Mouse (Mus musculus) intestine, embryonic 14.5 days (tissue): Measurements from ENCODE around the gene Mocs1. TPM values are rescaled to one million over a fixed set of nuclear protein-coding genes. Genes with fewer than 3 reads are reported as not detected.

Experiments
- ATAC-seq: fragments of 200-750 bp; cut with Nextera tagmentation; replicated peaks from 2 replicates; pipeline ENCODE4 v1.8.0; 2017; ENCODE audit warnings: low read depth, moderate number of reproducible peaks, moderate TSS enrichment, moderate library complexity; ENCODE audit not compliant: low FRiP score, low TSS enrichment
- DNase-seq: peaks from one replicate; pipeline ENCODE4 v3.0.0-alpha.2; 2018; ENCODE audit warnings: low spot score
- H3K27ac ChIP-seq: fragments of 300-500 bp; sonication (generic); 2 replicates; pipeline ENCODE4 v1.5.1; 2014; ENCODE audit warnings: low read depth, mild to moderate bottlenecking, control low read depth
- H3K27me3 ChIP-seq: fragments of 300-500 bp; sonication (generic); replicated peaks from 2 replicates; pipeline ENCODE4 v1.6.1; 2014; ENCODE audit warnings: low read length, control low read depth; ENCODE audit not compliant: control insufficient read depth, insufficient read depth
- H3K36me3 ChIP-seq: fragments of 300-500 bp; sonication (generic); 2 replicates; pipeline ENCODE4 v1.6.1; 2014; ENCODE audit warnings: low read length, control low read depth; ENCODE audit not compliant: control insufficient read depth, insufficient read depth
- H3K4me1 ChIP-seq: fragments of 300-500 bp; sonication (generic); replicated peaks from 2 replicates; pipeline ENCODE4 v1.6.1; 2014; ENCODE audit warnings: low read length, control low read depth, mixed read lengths; ENCODE audit not compliant: control insufficient read depth, insufficient read depth
- H3K4me2 ChIP-seq: fragments of 300-500 bp; sonication (generic); 2 replicates; pipeline ENCODE4 v1.6.1; 2014; ENCODE audit warnings: low read length
- H3K4me3 ChIP-seq: fragments of 300-500 bp; sonication (generic); 2 replicates; pipeline ENCODE4 v1.5.1; 2014; ENCODE audit warnings: low read depth, low read length, control low read depth, mixed read lengths
- H3K9ac ChIP-seq: fragments of 300-500 bp; sonication (generic); 2 replicates; pipeline ENCODE4 v1.6.1; 2014; ENCODE audit warnings: mild to moderate bottlenecking, low read length
- H3K9me3 ChIP-seq: fragments of 300-500 bp; sonication (generic); 2 replicates; pipeline ENCODE4 v1.6.1; 2016; ENCODE audit warnings: low read length, control low read depth; ENCODE audit not compliant: control insufficient read depth
- WGBS: fragments of 180-500 bp; shearing (Covaris S2); extraction: QIAGEN DNeasy Blood & Tissue Kit; methylation state at CpG from one replicate; pipeline ENCODE4 v1.1.7; 2014; 5-methylcytosine and 5-hydroxymethylcytosine counted together
- polyA plus RNA-seq: library from polyadenylated mRNA; unstranded; fragments of >200 nt; fragmentation: Nextera tagmentation; extraction: Ambion mirVana; gene quantifications from 2 replicates; pipeline ENCODE4 v1.2.1, GENCODE M21; 2014

The Mocs1 gene
- polyA plus RNA-seq, 1 experiment from 2014 or later, result 7.8 TPM

GRCm38 (mm10) chr17:49403151-49403550 lies 25.0 kb upstream of the Mocs1 start:
- 77% methylated on average over 6 of the region's 6 CpGs for WGBS
- no peak overlapping the region for H3K4me2 ChIP-seq
- H3K9ac ChIP-seq, result no peak overlapping the region
- H3K4me3 ChIP-seq, result no peak overlapping the region
- no peaks in the 10 kb centered on the region for H3K4me1 ChIP-seq
- H3K9me3 ChIP-seq, result no peaks in the 10 kb centered on the region
- H3K36me3 ChIP-seq, result no peaks in the 10 kb centered on the region
- ATAC-seq (no peak), DNase-seq (no peak)
- no peak overlapping the region for H3K27ac ChIP-seq
- H3K27me3 ChIP-seq, result no peaks in the 10 kb centered on the region

GRCm38 (mm10) chr17:49405927-49406326 lies 22.2 kb upstream of the Mocs1 start:
- DNase-seq, result no peak
- no peaks in the 10 kb centered on the region for H3K36me3 ChIP-seq
- H3K9me3 ChIP-seq, result no peaks in the 10 kb centered on the region
- H3K27me3 ChIP-seq, result no peaks in the 10 kb centered on the region
- H3K27ac ChIP-seq, result no peak overlapping the region
- H3K4me2 ChIP-seq, result no peak overlapping the region
- H3K9ac ChIP-seq, result no peak overlapping the region
- WGBS, result 83% methylated on average over 5 of the region's 5 CpGs
- no peak overlapping the region for H3K4me3 ChIP-seq
- H3K4me1 ChIP-seq, result no peaks in the 10 kb centered on the region
- no peak for ATAC-seq

GRCm38 (mm10) chr17:49412974-49413373 lies 15.2 kb upstream of the Mocs1 start:
- H3K9me3 ChIP-seq, result no peaks in the 10 kb centered on the region
- ATAC-seq, result no peak
- no peaks in the 10 kb centered on the region for H3K36me3 ChIP-seq
- 91% methylated on average over 5 of the region's 5 CpGs for WGBS
- no peaks in the 10 kb centered on the region for H3K4me1 ChIP-seq
- H3K4me3 ChIP-seq, result no peak overlapping the region
- H3K9ac ChIP-seq, result no peak overlapping the region
- H3K4me2 ChIP-seq, result no peak overlapping the region
- no peaks in the 10 kb centered on the region for H3K27me3 ChIP-seq
- no peak overlapping the region for H3K27ac ChIP-seq
- DNase-seq, result no peak

GRCm38 (mm10) chr17:49413554-49413953 lies 14.6 kb upstream of the Mocs1 start:
- no peak for DNase-seq
- Histone ChIP-seq H3K4me3 (no peak overlapping the region), H3K4me2 (no peak overlapping the region), H3K36me3 (no peaks in the 10 kb centered on the region), H3K9ac (no peak overlapping the region), H3K9me3 (no peaks in the 10 kb centered on the region), H3K4me1 (no peaks in the 10 kb centered on the region), H3K27ac (no peak overlapping the region), H3K27me3 (no peaks in the 10 kb centered on the region)
- ATAC-seq, result no peak
- WGBS, result 68% methylated on average over 3 of the region's 3 CpGs

- Histone ChIP-seq H3K9ac (no peak overlapping the region), H3K9me3 (no peaks in the 10 kb centered on the region), H3K4me3 (no peak overlapping the region), H3K4me2 (no peak overlapping the region), H3K27ac (no peak overlapping the region), H3K4me1 (no peaks in the 10 kb centered on the region), H3K36me3 (no peaks in the 10 kb centered on the region), H3K27me3 (no peaks in the 10 kb centered on the region)
- ATAC-seq (no peak), DNase-seq (no peak)
- 81% methylated on average over 3 of the region's 3 CpGs for WGBS
Observed at GRCm38 (mm10) chr17:49416228-49416627, 11.9 kb upstream of the Mocs1 start.

GRCm38 (mm10) chr17:49419813-49420212 lies 8.3 kb upstream of the Mocs1 start:
- no peaks in the 10 kb centered on the region for H3K36me3 ChIP-seq
- H3K4me2 ChIP-seq, result no peak overlapping the region
- H3K27ac ChIP-seq, result no peak overlapping the region
- no peak overlapping the region for H3K9ac ChIP-seq
- ATAC-seq (no peak), DNase-seq (no peak)
- no peaks in the 10 kb centered on the region for H3K4me1 ChIP-seq
- no peaks in the 10 kb centered on the region for H3K9me3 ChIP-seq
- H3K4me3 ChIP-seq, result no peak overlapping the region
- H3K27me3 ChIP-seq, result no peaks in the 10 kb centered on the region
- WGBS, result 58% methylated on average over 6 of the region's 6 CpGs

GRCm38 (mm10) chr17:49422286-49423066 lies 5.7 kb upstream of the Mocs1 start:
- Histone ChIP-seq H3K4me2 (no peak overlapping the region), H3K27ac (no peak overlapping the region), H3K9me3 (no peaks in the 10 kb centered on the region), H3K4me3 (no peak overlapping the region), H3K27me3 (no peaks in the 10 kb centered on the region), H3K4me1 (no peaks in the 10 kb centered on the region), H3K36me3 (no peaks in the 10 kb centered on the region), H3K9ac (no peak overlapping the region)
- no peak for ATAC-seq
- DNase-seq, result no peak
- WGBS, result 64% methylated on average over 3 of the region's 3 CpGs

- ATAC-seq (no peak), DNase-seq (no peak)
- Histone ChIP-seq H3K27me3 (no peaks in the 10 kb centered on the region), H3K9ac (no peak overlapping the region), H3K9me3 (no peaks in the 10 kb centered on the region), H3K36me3 (no peaks in the 10 kb centered on the region), H3K27ac (no peak overlapping the region), H3K4me3 (no peak overlapping the region), H3K4me1 (no peaks in the 10 kb centered on the region), H3K4me2 (no peak overlapping the region)
- 72% methylated on average over 2 of the region's 2 CpGs for WGBS
Observed at GRCm38 (mm10) chr17:49423067-49423325, 5.2 kb upstream of the Mocs1 start.

GRCm38 (mm10) chr17:49423872-49424271 lies 4.3 kb upstream of the Mocs1 start:
- no peaks in the 10 kb centered on the region for H3K9me3 ChIP-seq
- DNase-seq, result no peak
- no peaks in the 10 kb centered on the region for H3K36me3 ChIP-seq
- H3K4me3 ChIP-seq, result no peak overlapping the region
- peaks cover 1% of the 10 kb centered on the region for H3K4me1 ChIP-seq
- H3K27me3 ChIP-seq, result no peaks in the 10 kb centered on the region
- no peak overlapping the region for H3K27ac ChIP-seq
- ATAC-seq, result no peak
- no peak overlapping the region for H3K9ac ChIP-seq
- 87% methylated on average over 3 of the region's 3 CpGs for WGBS
- H3K4me2 ChIP-seq, result no peak overlapping the region
